ENCODE assay signal across 14 mouse cellular contexts in genomic region chr3:115792606-115793005, GRCm38 (mm10).
DNase-seq lines count a peak whose midpoint lies in the region; ATAC-seq and TF ChIP-seq lines count a peak whose summit lies in the region.
"Had no signal": no experiment of that assay in that cellular context is flagged by ENCODE, and none has a peak within 500 bp of the region (broad histone marks: within the 10 kb centered on the region; RNA-seq: fewer than 3 reads in every experiment).

No protein-coding gene starts in this region.

- H3K4me3 ChIP-seq in heart, embryonic 11.5 days (ENCODE audit: low read depth, low read length) = no peak overlapping the region
- H3K4me3 ChIP-seq in midbrain, embryonic 14.5 days (replicated peaks; ENCODE audit: low read depth, low read length) = no peak overlapping the region
- no peak overlapping the region for H3K4me3 ChIP-seq in midbrain, embryonic 10.5 days
- no peak overlapping the region for H3K4me3 ChIP-seq in thymus, adult 2 months (ENCODE audit: control insufficient read depth, insufficient read depth, low read length)
- H3K4me3 ChIP-seq in forebrain, embryonic 16.5 days (replicated peaks; ENCODE audit: low read length) = no peak overlapping the region
- H3K4me3 ChIP-seq: hindbrain, embryonic 13.5 days; limb, embryonic 15.5 days had no signal

- no peak overlapping the region for H3K9ac ChIP-seq in heart, embryonic 11.5 days (ENCODE audit: low read depth, low read length)
- H3K9ac ChIP-seq in midbrain, embryonic 14.5 days (replicated peaks; ENCODE audit: low read length) = no peak overlapping the region
- no peak overlapping the region for H3K9ac ChIP-seq in forebrain, embryonic 16.5 days (replicated peaks; ENCODE audit: low read depth, low read length)
- H3K9ac ChIP-seq: hindbrain, embryonic 13.5 days; limb, embryonic 15.5 days had no signal

- 23% methylated on average over 4 of the region's 4 CpGs for WGBS in heart, embryonic 11.5 days (ENCODE audit: insufficient replicate concordance)
- WGBS in midbrain, embryonic 14.5 days = 70% methylated on average over 4 of the region's 4 CpGs
- 67% methylated on average over 4 of the region's 4 CpGs for WGBS in midbrain, embryonic 10.5 days
- 70% methylated on average over 4 of the region's 4 CpGs for WGBS in thymus, adult 2 months
- WGBS in forebrain, embryonic 16.5 days = 74% methylated on average over 4 of the region's 4 CpGs

- TF ChIP-seq POLR2A in thymus, adult 2 months (IDR thresholded peaks at IDR 0.05; ENCODE audit: control insufficient read depth, extremely low read depth, insufficient read depth, low read length, poor library complexity) = no peak

- no peaks in the 10 kb centered on the region for H3K27me3 ChIP-seq in heart, embryonic 11.5 days (ENCODE audit: control insufficient read depth, insufficient read depth, low read length)
- no peaks in the 10 kb centered on the region for H3K27me3 ChIP-seq in midbrain, embryonic 14.5 days (ENCODE audit: control insufficient read depth, insufficient read depth, low read length)
- H3K27me3 ChIP-seq in midbrain, embryonic 10.5 days (ENCODE audit: low read depth, poor library complexity, severe bottlenecking) = no peaks in the 10 kb centered on the region
- no peaks in the 10 kb centered on the region for H3K27me3 ChIP-seq in thymus, adult 2 months (ENCODE audit: control insufficient read depth, insufficient read depth, low read length)
- no peaks in the 10 kb centered on the region for H3K27me3 ChIP-seq in forebrain, embryonic 16.5 days (replicated peaks; ENCODE audit: control insufficient read depth, insufficient read depth, low read length)
- H3K27me3 ChIP-seq: hindbrain, embryonic 13.5 days; limb, embryonic 15.5 days; megakaryocyte, embryonic 14.5 days had no signal

- ATAC-seq in heart, embryonic 11.5 days (replicated peaks; ENCODE audit: insufficient number of reproducible peaks, low FRiP score, low TSS enrichment) = no peak
- ATAC-seq in midbrain, embryonic 14.5 days (ENCODE audit: low FRiP score, low TSS enrichment) = peak; percentile 12; the same call in 1 of the 2 replicates
- peak; percentile 78 for ATAC-seq in megakaryocyte-erythroid progenitor cell, adult 5-6 weeks (replicated peaks; ENCODE audit: low FRiP score, low TSS enrichment, poor library complexity, severe bottlenecking)
- ATAC-seq in forebrain, embryonic 16.5 days = no peak

- no peaks in the 10 kb centered on the region for H3K9me3 ChIP-seq in heart, embryonic 11.5 days (replicated peaks; ENCODE audit: control insufficient read depth, low read length)
- H3K9me3 ChIP-seq in midbrain, embryonic 14.5 days (ENCODE audit: control insufficient read depth, low read length) = no peaks in the 10 kb centered on the region
- H3K9me3 ChIP-seq in midbrain, embryonic 10.5 days (replicated peaks) = no peaks in the 10 kb centered on the region
- H3K9me3 ChIP-seq in forebrain, embryonic 16.5 days (ENCODE audit: control insufficient read depth, low read length) = no peaks in the 10 kb centered on the region
- H3K9me3 ChIP-seq: hindbrain, embryonic 13.5 days; limb, embryonic 15.5 days; megakaryocyte, embryonic 14.5 days had no signal

- H3K36me3 ChIP-seq in heart, embryonic 11.5 days (ENCODE audit: control insufficient read depth, insufficient read depth, low read length) = no peaks in the 10 kb centered on the region
- H3K36me3 ChIP-seq in midbrain, embryonic 14.5 days (ENCODE audit: control insufficient read depth, insufficient read depth, low read length) = no peaks in the 10 kb centered on the region
- H3K36me3 ChIP-seq in midbrain, embryonic 10.5 days = no peaks in the 10 kb centered on the region
- H3K36me3 ChIP-seq in thymus, adult 2 months (ENCODE audit: control insufficient read depth, insufficient read depth, low read length) = no peaks in the 10 kb centered on the region
- no peaks in the 10 kb centered on the region for H3K36me3 ChIP-seq in forebrain, embryonic 16.5 days (ENCODE audit: control insufficient read depth, insufficient read depth)
- H3K36me3 ChIP-seq: hindbrain, embryonic 13.5 days; limb, embryonic 15.5 days had no signal

- H3K4me1 ChIP-seq in heart, embryonic 11.5 days (ENCODE audit: control insufficient read depth, insufficient read depth, low read length) = peaks cover 5% of the 10 kb centered on the region; the same call in 1 of the 2 replicates
- H3K4me1 ChIP-seq in midbrain, embryonic 14.5 days (ENCODE audit: control insufficient read depth, insufficient read depth, low read length) = no peaks in the 10 kb centered on the region
- H3K4me1 ChIP-seq in midbrain, embryonic 10.5 days = no peaks in the 10 kb centered on the region
- H3K4me1 ChIP-seq in thymus, adult 2 months (replicated peaks; ENCODE audit: control insufficient read depth, insufficient read depth, low read length) = peaks cover 7% of the 10 kb centered on the region
- no peaks in the 10 kb centered on the region for H3K4me1 ChIP-seq in forebrain, embryonic 16.5 days (replicated peaks; ENCODE audit: control insufficient read depth, insufficient read depth, low read length)
- H3K4me1 ChIP-seq: hindbrain, embryonic 13.5 days; limb, embryonic 15.5 days had no signal

- no peak for DNase-seq in heart, postnatal 4 days
- no peak for DNase-seq in midbrain, embryonic 14.5 days
- DNase-seq in midbrain, embryonic 10.5 days (ENCODE audit: low spot score) = no peak
- peak; percentile 68 for DNase-seq in liver
- no peak for DNase-seq in thymus, adult 2 months
- DNase-seq: cerebellum, adult 2 months; right cerebral cortex, postnatal 4 days; thymus, adult 18-20 months had no signal

- 0 out of 2 replicates have a peak overlapping the region, but pooled peaks have one; percentile 3 for H3K4me2 ChIP-seq in heart, embryonic 11.5 days
- no peak overlapping the region for H3K4me2 ChIP-seq in midbrain, embryonic 14.5 days (ENCODE audit: low read length)
- H3K4me2 ChIP-seq in forebrain, embryonic 16.5 days (ENCODE audit: low read length) = no peak overlapping the region
- H3K4me2 ChIP-seq: hindbrain, embryonic 13.5 days; limb, embryonic 15.5 days had no signal

- H3K27ac ChIP-seq in heart, embryonic 11.5 days (ENCODE audit: low read depth, low read length) = peak overlapping the region; percentile 12; the same call in 1 of the 2 replicates
- no peak overlapping the region for H3K27ac ChIP-seq in midbrain, embryonic 14.5 days (replicated peaks; ENCODE audit: low read depth, low read length)
- H3K27ac ChIP-seq in midbrain, embryonic 10.5 days (replicated peaks) = no peak overlapping the region
- H3K27ac ChIP-seq in thymus, adult 2 months (ENCODE audit: control insufficient read depth, insufficient read depth, low read length) = no peak overlapping the region
- H3K27ac ChIP-seq in forebrain, embryonic 16.5 days (ENCODE audit: low read length) = no peak overlapping the region
- H3K27ac ChIP-seq: hindbrain, embryonic 13.5 days; limb, embryonic 15.5 days had no signal

- no peak for TF ChIP-seq CTCF in thymus, adult 2 months (IDR thresholded peaks at IDR 0.05; ENCODE audit: borderline replicate concordance, control insufficient read depth, extremely low read depth, insufficient read depth, low read length, poor library complexity)

Comparison
In these comparisons a context has a peak if more than half of its experiments do, and no peak if none do; other contexts are left out.
1. ATAC-seq: peak in midbrain, embryonic 14.5 days (single experiment) and megakaryocyte-erythroid progenitor cell, adult 5-6 weeks (single experiment); none in heart, embryonic 11.5 days (single experiment) and forebrain, embryonic 16.5 days (single experiment).